Mouse (Mus musculus) liver, postnatal 0 days (tissue): Measurements from ENCODE around the gene Sco1.
A peak's percentile ranks its signal among the peaks of the same experiment; 100 is the strongest.

Source experiments
- CTCF ChIP-seq: sonication (generic); IDR thresholded peaks from 2 replicates; pipeline ENCODE4 v1.5.1; 2016; ENCODE audit warnings: antibody characterized with exemption, low read depth
- EP300 ChIP-seq: IDR thresholded peaks from 2 replicates; pipeline ENCODE4 v1.6.1; 2016; ENCODE audit warnings: antibody characterized with exemption, low read depth, mild to moderate bottlenecking

GRCm38 (mm10) chr11:67100169-67100568, 47.7 kb downstream of the Sco1 start:
- TF ChIP-seq EP300 (no peak), CTCF (peak; percentile 60)
